Mouse (Mus musculus): Measurements from ENCODE around the gene Tbc1d17.

DNA sequence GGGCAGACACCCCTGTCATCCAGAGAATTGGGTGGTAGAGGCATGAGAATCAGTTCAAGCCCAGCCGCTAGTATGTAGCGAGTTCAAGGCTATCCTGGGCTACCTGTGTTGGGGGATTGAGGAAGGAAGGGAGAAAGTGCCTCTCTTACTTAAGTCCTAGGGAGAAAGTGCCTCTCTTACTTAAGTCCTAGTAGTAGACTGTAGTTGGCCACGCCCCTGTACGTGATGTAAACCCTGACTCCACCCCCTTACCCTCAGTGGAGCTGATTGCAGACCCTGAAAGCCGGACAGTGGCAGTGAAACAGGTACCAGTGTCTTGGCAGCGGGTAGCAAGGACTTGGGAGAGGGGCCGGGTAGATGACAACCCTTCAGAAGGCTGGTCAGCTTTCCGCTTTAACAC, 9.0 kb upstream of the Tbc1d17 start:
- TF ChIP-seq EP300 (IDR thresholded peaks at IDR 0.05), result no peak
- no peak for TF ChIP-seq CTCF (IDR thresholded peaks at IDR 0.05)

Measured in lung, postnatal 0 days (tissue).